Mouse (Mus musculus) kidney, postnatal 0 days (tissue): Measurements from ENCODE around the gene Phc3. TPM values are rescaled to one million over a fixed set of nuclear protein-coding genes. Genes with fewer than 3 reads are reported as not detected.

Experiments
- ATAC-seq: fragments of 200-750 bp; cut with Nextera tagmentation; replicated peaks from 2 replicates; pipeline ENCODE4 v1.8.0; 2017; ENCODE audit warnings: low read depth, moderate number of reproducible peaks, moderate TSS enrichment, moderate library complexity; ENCODE audit not compliant: low FRiP score
- DNase-seq: peaks from one replicate; pipeline ENCODE4 v3.0.0-alpha.2; 2016; ENCODE audit warnings: low spot score
- H3K27ac ChIP-seq: fragments of 300-500 bp; sonication (generic); 2 replicates; pipeline ENCODE4 v1.5.1; 2014; ENCODE audit warnings: mild to moderate bottlenecking
- H3K27me3 ChIP-seq: fragments of 300-500 bp; sonication (generic); 2 replicates; pipeline ENCODE4 v1.6.1; 2014; ENCODE audit warnings: low read length, mixed read lengths; ENCODE audit not compliant: insufficient read depth
- H3K36me3 ChIP-seq: fragments of 300-500 bp; sonication (generic); 2 replicates; pipeline ENCODE4 v1.6.1; 2014; ENCODE audit warnings: low read length, mixed read lengths; ENCODE audit not compliant: insufficient read depth
- H3K4me1 ChIP-seq: fragments of 300-500 bp; sonication (generic); replicated peaks from 2 replicates; pipeline ENCODE4 v1.6.1; 2014; ENCODE audit warnings: antibody characterized with exemption, low read length, mixed read lengths; ENCODE audit not compliant: insufficient read depth
- H3K4me2 ChIP-seq: fragments of 300-500 bp; sonication (generic); 2 replicates; pipeline ENCODE4 v1.6.1; 2014; ENCODE audit warnings: mild to moderate bottlenecking, low read length, moderate library complexity, mixed read lengths
- H3K4me3 ChIP-seq: fragments of 300-500 bp; sonication (generic); replicated peaks from 2 replicates; pipeline ENCODE4 v1.5.1; 2014; ENCODE audit warnings: low read depth, low read length
- H3K9ac ChIP-seq: fragments of 300-500 bp; sonication (generic); 2 replicates; pipeline ENCODE4 v1.6.1; 2014; ENCODE audit warnings: low read depth, low read length
- H3K9me3 ChIP-seq: fragments of 300-500 bp; sonication (generic); replicated peaks from 2 replicates; pipeline ENCODE4 v1.6.1; 2016; ENCODE audit warnings: low read length, inconsistent platforms, mixed read lengths
- CTCF ChIP-seq: IDR thresholded peaks from 2 replicates; pipeline ENCODE4 v1.5.1; 2016; ENCODE audit warnings: antibody characterized with exemption, low read depth, mild to moderate bottlenecking, moderate library complexity
- WGBS: fragments of 180-500 bp; shearing (Covaris S2); extraction: QIAGEN DNeasy Blood & Tissue Kit; methylation state at CpG from one replicate; pipeline ENCODE4 v1.1.7; 2014; 5-methylcytosine and 5-hydroxymethylcytosine counted together
- polyA plus RNA-seq: library from polyadenylated mRNA; unstranded; fragments of >200 nt; fragmentation: Nextera tagmentation; extraction: Ambion mirVana; gene quantifications from 2 replicates; pipeline ENCODE4 v1.2.1, GENCODE M21; 2015

Gene Phc3
- polyA plus RNA-seq, 1 experiment from 2014 or later = 4.5 TPM

GRCm38 (mm10) chr3:30994859-30995258 lies 25.6 kb upstream of the Phc3 start:
- Histone ChIP-seq H3K27me3 (no peaks in the 10 kb centered on the region), H3K4me3 (peak overlapping the region; percentile 71), H3K4me2 (peak overlapping the region; percentile 55), H3K9me3 (no peaks in the 10 kb centered on the region), H3K27ac (no peak overlapping the region), H3K4me1 (peaks cover 27% of the 10 kb centered on the region), H3K9ac (peak overlapping the region; percentile 39; the same call in 1 of the 2 replicates), H3K36me3 (no peaks in the 10 kb centered on the region)
- DNase-seq (no peak), ATAC-seq (no peak)
- TF ChIP-seq CTCF = no peak
- 17% methylated on average over 6 of the region's 6 CpGs for WGBS

GRCm38 (mm10) chr3:30993066-30993573 lies 23.9 kb upstream of the Phc3 start:
- Histone ChIP-seq H3K4me1 (peaks cover 15% of the 10 kb centered on the region; the same call in 1 of the 2 replicates), H3K4me2 (no peak overlapping the region), H3K9ac (no peak overlapping the region), H3K27me3 (no peaks in the 10 kb centered on the region), H3K4me3 (no peak overlapping the region), H3K9me3 (no peaks in the 10 kb centered on the region), H3K27ac (no peak overlapping the region), H3K36me3 (no peaks in the 10 kb centered on the region)
- DNase-seq = no peak
- TF ChIP-seq CTCF = no peak
- no peak for ATAC-seq

GRCm38 (mm10) chr3:30992161-30992560 lies 22.9 kb upstream of the Phc3 start:
- no peak overlapping the region for H3K27ac ChIP-seq
- H3K4me3 ChIP-seq = no peak overlapping the region
- no peak overlapping the region for H3K4me2 ChIP-seq
- no peaks in the 10 kb centered on the region for H3K27me3 ChIP-seq
- no peaks in the 10 kb centered on the region for H3K36me3 ChIP-seq
- DNase-seq (no peak), ATAC-seq (no peak)
- TF ChIP-seq CTCF = no peak
- 71% methylated on average over 7 of the region's 7 CpGs for WGBS
- H3K4me1 ChIP-seq = peaks cover 9% of the 10 kb centered on the region; the same call in 1 of the 2 replicates
- no peaks in the 10 kb centered on the region for H3K9me3 ChIP-seq
- H3K9ac ChIP-seq = no peak overlapping the region

- no peak overlapping the region for H3K27ac ChIP-seq
Observed at GRCm38 (mm10) chr3:30987396-30988318, 18.4 kb upstream of the Phc3 start.

GRCm38 (mm10) chr3:30982924-30983536 lies 13.8 kb upstream of the Phc3 start:
- ATAC-seq = no peak
- no peak overlapping the region for H3K4me2 ChIP-seq

More at GRCm38 (mm10) chr3:30987396-30988318, 18.4 kb upstream of the Phc3 start:
- Histone ChIP-seq H3K4me1 (no peaks in the 10 kb centered on the region), H3K36me3 (no peaks in the 10 kb centered on the region), H3K9ac (no peak overlapping the region), H3K27me3 (no peaks in the 10 kb centered on the region), H3K4me3 (no peak overlapping the region), H3K4me2 (no peak overlapping the region), H3K9me3 (no peaks in the 10 kb centered on the region)
- ATAC-seq (no peak), DNase-seq (no peak)
- WGBS = 93% methylated on average over 9 of the region's 9 CpGs
- no peak for TF ChIP-seq CTCF

GRCm38 (mm10) chr3:30981616-30982380 lies 12.6 kb upstream of the Phc3 start:
- Histone ChIP-seq H3K9ac (no peak overlapping the region), H3K4me3 (no peak overlapping the region), H3K27me3 (no peaks in the 10 kb centered on the region), H3K9me3 (no peaks in the 10 kb centered on the region), H3K4me2 (no peak overlapping the region), H3K4me1 (no peaks in the 10 kb centered on the region), H3K36me3 (no peaks in the 10 kb centered on the region), H3K27ac (no peak overlapping the region)
- TF ChIP-seq CTCF = 0 out of 2 replicates have a peak, but pooled peaks have one; percentile 15
- peak; percentile 80 for ATAC-seq
- no peak for DNase-seq
- WGBS = 45% methylated on average over 5 of the region's 5 CpGs

More at GRCm38 (mm10) chr3:30982924-30983536, 13.8 kb upstream of the Phc3 start:
- Histone ChIP-seq H3K36me3 (no peaks in the 10 kb centered on the region), H3K27me3 (no peaks in the 10 kb centered on the region), H3K9me3 (no peaks in the 10 kb centered on the region), H3K4me1 (no peaks in the 10 kb centered on the region), H3K27ac (no peak overlapping the region), H3K4me3 (no peak overlapping the region), H3K9ac (no peak overlapping the region)
- 21% methylated on average over 8 of the region's 8 CpGs for WGBS
- TF ChIP-seq CTCF = no peak
- DNase-seq = no peak
